Mouse (Mus musculus): ENCODE results near the gene Ssr2.
A peak's percentile ranks its signal among the peaks of the same experiment; 100 is the strongest.
"Not testable (repeated sequence)": the region's sequence is repeated elsewhere in the genome, so short reads cannot be mapped to it uniquely, and the experiment has no call there.

Ssr2 gene

DNA sequence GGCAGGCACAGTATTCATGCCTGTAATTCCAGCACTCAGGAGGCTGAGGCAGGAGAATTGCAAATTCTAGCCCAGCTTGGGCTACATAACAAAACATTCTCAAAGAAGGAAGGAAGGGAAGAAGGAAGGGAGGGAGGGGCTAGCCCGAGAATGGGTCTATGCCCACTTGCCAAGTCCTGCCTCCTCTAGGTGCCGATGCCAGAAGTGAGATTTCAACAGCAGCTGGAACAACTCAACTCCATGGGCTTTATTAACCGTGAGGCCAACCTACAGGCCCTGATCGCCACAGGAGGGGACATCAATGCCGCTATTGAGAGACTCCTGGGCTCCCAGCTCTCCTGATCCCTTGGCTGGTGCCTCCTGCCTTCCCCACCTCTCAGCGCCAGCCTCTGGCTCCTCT, 7.8 kb upstream of the Ssr2 start:
- DNase-seq = no peak

GRCm38 (mm10) chr3:88568615-88569014, 7.1 kb upstream of the Ssr2 start:
- no peak for DNase-seq

GRCm38 (mm10) chr3:88569093-88569492, 6.6 kb upstream of the Ssr2 start:
- no peak for DNase-seq

- no peak for DNase-seq
Observed at GRCm38 (mm10) chr3:88569694-88570093, 6.0 kb upstream of the Ssr2 start.

DNA sequence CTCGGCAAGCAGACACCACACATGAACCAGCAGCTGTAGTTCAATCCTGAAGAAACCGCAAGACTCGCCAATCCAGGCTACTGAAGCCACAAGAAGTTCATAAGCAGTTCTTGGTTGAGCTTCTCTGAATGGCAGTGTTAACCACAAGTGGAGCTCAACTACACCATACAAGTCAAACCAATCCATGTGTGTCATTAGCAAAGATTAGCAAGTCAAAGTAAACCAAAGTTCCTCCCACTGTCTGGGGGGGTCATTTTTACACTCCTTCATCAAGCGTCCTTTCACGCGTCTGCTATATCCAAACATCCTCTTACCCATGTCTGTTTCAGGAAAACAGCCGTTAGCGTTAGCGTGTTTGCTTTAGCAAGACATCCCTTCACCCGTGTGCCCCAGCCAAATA, 5.3 kb upstream of the Ssr2 start:
- no peak for DNase-seq

DNA sequence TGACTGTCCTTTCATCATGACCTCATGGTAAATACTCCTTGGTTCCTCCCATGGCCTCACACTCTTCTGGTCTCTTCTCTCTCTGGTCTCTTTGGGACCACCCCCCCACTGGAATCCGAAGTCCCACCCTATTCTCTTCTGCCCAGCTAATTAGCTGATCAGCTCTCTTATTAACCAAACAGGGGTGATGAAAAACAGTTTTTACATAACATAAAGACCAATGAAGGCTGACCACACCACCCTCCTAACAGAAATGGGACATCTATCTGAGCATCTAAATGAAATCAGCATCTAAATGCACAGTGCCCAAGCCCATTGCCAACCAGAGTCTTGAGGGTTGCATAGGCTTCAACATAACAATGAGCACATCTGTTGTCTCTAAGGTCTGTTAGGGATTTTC, 3.8 kb upstream of the Ssr2 start:
- DNase-seq = no peak

- no peak for DNase-seq
Observed at GRCm38 (mm10) chr3:88572835-88573234, 2.8 kb upstream of the Ssr2 start.

GRCm38 (mm10) chr3:88573810-88574209, 1.9 kb upstream of the Ssr2 start:
- no peak for DNase-seq

DNA sequence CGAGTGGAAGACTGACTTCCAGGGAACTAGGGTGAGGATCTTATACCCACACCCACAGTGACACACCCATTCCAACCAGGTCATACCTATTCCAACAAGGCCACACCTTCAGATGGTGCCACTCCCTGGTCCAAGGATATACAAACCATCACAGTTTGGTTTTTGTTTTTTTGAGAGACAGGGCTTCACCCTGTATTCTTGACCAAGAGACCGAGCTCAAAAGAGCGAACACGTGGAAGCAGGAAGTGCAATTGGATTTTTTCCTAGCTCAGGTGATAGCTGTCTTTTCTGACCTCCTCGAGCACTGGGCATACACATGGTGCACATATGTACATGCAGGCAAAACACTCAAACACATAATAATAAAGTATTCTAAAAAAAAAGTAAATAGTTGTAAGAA, 2.2 kb downstream of the Ssr2 start:
- not testable (repeated sequence) for DNase-seq

DNA sequence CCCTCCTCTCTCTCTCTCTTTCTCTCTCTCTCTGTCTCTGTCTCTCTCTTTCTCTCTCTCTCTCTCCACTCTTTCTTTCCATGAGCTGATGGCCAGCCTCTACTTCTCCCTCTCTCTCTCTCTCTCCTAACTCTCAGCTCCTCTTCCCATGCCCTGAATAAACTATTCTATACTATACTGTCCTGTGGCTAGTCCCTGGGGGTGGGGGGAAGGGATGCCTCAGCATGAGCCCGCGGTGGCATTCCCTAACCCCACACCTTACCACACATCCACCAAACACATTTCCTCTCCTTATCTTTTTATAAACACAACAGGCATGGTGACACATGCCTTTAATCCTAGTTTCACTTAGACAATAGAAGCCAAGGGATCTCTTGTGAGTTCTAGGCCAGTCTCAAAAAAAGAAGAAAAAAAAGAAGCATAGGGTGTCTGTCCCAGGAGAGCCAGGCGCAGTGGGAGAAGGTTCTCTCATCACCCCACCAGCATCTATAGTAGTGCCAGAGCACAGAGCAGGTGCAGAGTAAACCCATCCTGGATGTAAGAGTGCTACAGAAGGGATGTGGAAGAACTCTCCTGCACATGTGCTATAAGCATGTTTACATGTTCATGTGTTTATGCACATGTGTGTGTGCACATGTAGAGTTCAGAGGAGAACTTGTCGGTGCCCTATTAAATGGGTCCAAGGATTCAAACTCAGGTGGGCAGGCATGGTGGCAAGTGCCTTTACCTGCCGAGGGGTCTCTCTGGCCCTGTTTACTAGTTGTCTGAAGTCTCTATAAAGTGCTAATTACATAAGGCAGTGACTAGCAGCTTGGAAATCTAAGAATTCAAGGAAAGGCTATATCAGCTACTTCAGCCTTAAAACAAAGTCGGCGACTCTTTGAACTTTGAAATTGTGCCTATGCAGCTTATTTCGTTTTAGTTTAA, 3.1 kb downstream of the Ssr2 start:
- DNase-seq = no peak

GRCm38 (mm10) chr3:88579454-88580117, 3.9 kb downstream of the Ssr2 start:
- DNase-seq = peak; percentile 85

DNA sequence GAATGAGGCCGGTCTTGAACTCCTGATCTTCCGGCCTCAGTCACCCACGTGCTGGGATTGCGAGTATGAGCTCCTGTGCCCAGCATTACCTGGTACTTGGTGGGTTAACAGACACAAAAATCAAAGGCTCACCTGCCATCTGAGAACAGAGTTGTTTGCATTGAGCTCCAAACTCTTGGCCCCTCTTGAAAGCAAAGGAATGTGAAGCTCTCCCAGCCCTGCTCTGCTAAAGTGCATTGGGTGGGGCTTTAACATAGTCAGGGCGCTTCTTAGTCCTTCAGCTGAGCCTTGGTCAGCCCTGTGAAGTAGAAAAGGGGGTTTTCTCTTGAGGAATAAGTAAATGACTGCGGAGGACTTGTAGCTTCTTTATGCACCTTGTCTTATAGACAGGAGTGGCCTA, 10.1 kb downstream of the Ssr2 start:
- no peak for DNase-seq

DNA sequence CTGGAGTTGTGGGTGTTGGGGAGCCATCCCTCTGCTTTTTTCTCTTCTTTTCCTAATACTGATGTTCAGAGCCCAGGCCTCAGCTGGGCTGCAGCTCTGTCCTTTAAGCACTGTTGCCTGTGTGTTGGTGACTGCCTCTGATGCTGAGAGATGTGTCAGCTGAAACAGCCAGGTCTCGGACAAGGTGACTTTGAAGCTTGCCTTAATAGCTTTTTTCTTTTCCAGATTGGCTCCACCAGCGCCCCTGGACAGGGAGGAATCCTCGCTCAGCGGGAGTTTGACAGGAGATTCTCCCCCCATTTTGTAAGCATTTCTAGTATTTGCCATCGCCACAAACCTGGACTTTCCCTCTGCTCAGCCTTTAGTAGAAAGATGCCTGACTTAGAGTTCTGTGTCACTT, 11.0 kb downstream of the Ssr2 start:
- no peak for DNase-seq

DNA sequence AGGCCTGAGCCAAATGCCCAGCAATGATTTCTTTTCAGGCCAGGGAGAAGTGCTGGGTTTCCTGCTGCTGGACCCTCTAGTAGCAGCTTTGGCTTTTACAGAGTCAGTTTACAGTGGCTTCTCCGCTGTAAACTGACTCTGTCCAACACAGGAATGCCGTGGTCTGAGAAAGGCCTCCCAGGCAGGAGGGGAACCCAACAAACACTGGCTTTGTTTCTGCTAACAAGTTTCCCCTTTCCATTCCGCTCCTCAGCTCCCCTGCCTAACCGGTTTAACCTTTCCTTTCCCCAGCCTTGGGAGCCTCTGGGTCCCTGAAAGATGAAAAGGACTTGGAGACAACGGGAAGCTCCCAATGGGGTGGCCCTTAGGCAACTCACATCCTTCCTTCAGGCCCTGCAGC, 14.6 kb downstream of the Ssr2 start:
- no peak for DNase-seq

DNA sequence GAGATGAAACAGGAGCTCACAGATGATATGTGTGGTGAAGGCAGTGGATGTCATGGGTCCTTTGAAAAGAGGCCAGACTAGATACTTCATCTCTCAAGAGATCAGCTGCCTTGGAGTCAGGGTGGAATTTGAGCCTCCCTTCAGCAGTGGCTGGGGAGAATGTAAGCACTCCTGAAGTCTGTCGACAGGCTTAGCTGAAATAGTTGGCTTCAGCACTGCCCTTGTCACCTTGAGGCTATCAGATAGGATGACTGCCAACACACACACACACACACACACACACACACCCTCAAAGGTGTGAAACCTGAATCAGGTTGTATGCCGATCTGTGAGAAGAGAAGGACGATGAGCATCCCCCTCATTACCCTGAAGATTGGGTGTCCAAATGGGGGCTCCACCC, 15.4 kb downstream of the Ssr2 start:
- no peak for DNase-seq

GRCm38 (mm10) chr3:88591950-88592731, 16.5 kb downstream of the Ssr2 start:
- no peak for DNase-seq

GRCm38 (mm10) chr3:88592942-88593576, 17.4 kb downstream of the Ssr2 start:
- DNase-seq = no peak

- DNase-seq = no peak
Observed at GRCm38 (mm10) chr3:88593893-88594580, 18.4 kb downstream of the Ssr2 start.

- DNase-seq = not testable (repeated sequence)
Observed at GRCm38 (mm10) chr3:88596547-88596946, 20.9 kb downstream of the Ssr2 start.

DNA sequence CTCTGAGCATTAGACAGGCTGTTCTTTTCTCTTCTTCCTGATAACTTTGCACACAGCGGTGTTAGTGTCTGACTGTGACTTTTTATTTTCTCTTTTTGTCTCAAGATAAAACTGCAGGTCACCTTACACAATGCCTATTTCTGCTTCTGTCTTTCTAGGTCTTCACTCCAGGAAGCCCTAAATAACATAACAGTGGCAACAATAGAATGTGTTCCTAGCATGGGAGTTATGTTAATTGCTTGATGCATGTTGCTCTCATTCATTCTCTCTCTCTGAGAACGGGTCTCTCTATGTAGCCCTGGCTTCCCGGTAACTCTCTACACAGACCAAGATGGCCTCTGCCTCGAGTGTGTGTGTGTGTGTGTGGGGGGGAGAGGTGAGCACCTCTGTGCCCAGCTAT, 26.8 kb downstream of the Ssr2 start:
- DNase-seq = no peak

GRCm38 (mm10) chr3:88603714-88604161, 28.1 kb downstream of the Ssr2 start:
- peak; percentile 58 for DNase-seq

- no peak for DNase-seq
Observed at GRCm38 (mm10) chr3:88604863-88605262, 29.2 kb downstream of the Ssr2 start.
